Mouse (Mus musculus): ENCODE measurements around the gene Srsf10. TPM values are rescaled to one million over a fixed set of nuclear protein-coding genes. Genes with fewer than 3 reads are reported as not detected.
A peak's percentile ranks its signal among the peaks of the same experiment; 100 is the strongest.

Gene Srsf10
- polyA plus RNA-seq, 1 experiment from 2014 or later, result 233 TPM

GRCm38 (mm10) chr4:135850411-135851095 lies 5.0 kb upstream of the Srsf10 start:
- H3K27me3 ChIP-seq (replicated peaks; ENCODE audit: control insufficient read depth, insufficient read depth, low read length), result no peaks in the 10 kb centered on the region
- H3K9ac ChIP-seq (ENCODE audit: low read depth, low read length), result peak overlapping the region; percentile 46; the same call in 1 of the 2 replicates
- no peak for DNase-seq (ENCODE audit: low spot score)
- WGBS, result 48% methylated on average over 13 of the region's 13 CpGs
- no peak overlapping the region for H3K4me3 ChIP-seq (ENCODE audit: low read depth, low read length)
- H3K4me1 ChIP-seq (replicated peaks; ENCODE audit: control insufficient read depth, insufficient read depth, low read length), result peaks cover 29% of the 10 kb centered on the region
- no peak for ATAC-seq (replicated peaks; ENCODE audit: low FRiP score)
- H3K36me3 ChIP-seq (ENCODE audit: control insufficient read depth, insufficient read depth, low read length), result no peaks in the 10 kb centered on the region
- H3K9me3 ChIP-seq (ENCODE audit: control insufficient read depth, low read length), result no peaks in the 10 kb centered on the region
- H3K27ac ChIP-seq (ENCODE audit: low read depth, low read length), result no peak overlapping the region
- H3K4me2 ChIP-seq, result no peak overlapping the region

DNA sequence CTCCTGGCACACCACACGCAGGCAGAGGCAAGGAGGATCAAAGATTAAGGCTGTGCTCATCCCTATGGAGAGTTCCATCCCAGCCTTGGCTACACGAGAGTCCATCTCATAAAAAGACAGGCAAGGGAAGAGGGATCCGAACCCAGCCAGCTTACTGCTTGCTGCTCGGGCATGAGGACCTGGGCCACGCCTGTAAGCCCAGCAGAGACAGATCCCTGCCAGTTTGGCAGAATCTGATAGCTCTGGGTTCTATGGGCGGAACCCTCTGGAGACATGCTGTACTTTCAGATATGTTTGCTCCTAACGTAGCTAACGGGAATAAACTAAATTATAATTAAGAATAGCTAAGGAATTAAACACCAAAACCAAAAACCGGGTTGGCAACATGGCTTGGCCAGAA lies 3.6 kb upstream of the Srsf10 start:
- Histone ChIP-seq H3K27ac (ENCODE audit: low read depth, low read length) (peak overlapping the region; percentile 71; the same call in 1 of the 2 replicates), H3K36me3 (ENCODE audit: control insufficient read depth, insufficient read depth, low read length) (no peaks in the 10 kb centered on the region), H3K4me3 (ENCODE audit: low read depth, low read length) (no peak overlapping the region), H3K4me2 (peak overlapping the region; percentile 10; the same call in 1 of the 2 replicates), H3K9me3 (ENCODE audit: control insufficient read depth, low read length) (no peaks in the 10 kb centered on the region), H3K4me1 (replicated peaks; ENCODE audit: control insufficient read depth, insufficient read depth, low read length) (peaks cover 29% of the 10 kb centered on the region), H3K9ac (ENCODE audit: low read depth, low read length) (peak overlapping the region; percentile 6; the same call in 1 of the 2 replicates), H3K27me3 (replicated peaks; ENCODE audit: control insufficient read depth, insufficient read depth, low read length) (no peaks in the 10 kb centered on the region)
- peak; percentile 58 for ATAC-seq (replicated peaks; ENCODE audit: low FRiP score)
- no peak for DNase-seq (ENCODE audit: low spot score)
- WGBS, result 70% methylated on average over 9 of the region's 9 CpGs

DNA sequence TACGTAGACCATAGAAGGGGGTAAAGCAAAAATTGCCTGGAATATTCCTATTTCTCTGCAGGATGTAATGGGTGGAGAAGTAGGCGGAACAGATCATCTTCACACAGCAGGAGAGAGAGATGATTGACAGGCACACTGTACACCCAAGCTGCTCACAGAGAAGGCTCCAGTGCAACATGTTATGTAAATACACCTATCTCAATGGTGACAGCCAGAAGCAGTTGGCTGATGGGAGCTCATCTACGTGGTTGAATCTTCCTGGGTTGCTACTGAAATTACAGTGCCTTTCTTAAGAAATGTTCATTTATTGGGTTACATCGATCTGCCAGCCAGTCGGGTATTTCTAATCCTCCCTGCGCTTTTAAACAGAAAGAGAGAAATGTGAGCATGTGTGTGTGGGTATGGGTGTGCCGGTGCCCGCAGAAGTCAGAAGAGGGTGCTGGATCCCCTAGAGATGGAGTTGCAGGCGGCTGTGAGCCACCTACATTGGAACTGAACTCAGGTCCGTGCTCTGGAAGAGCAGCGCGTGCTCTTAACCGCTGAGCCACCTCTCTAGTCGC lies 1.5 kb upstream of the Srsf10 start:
- ATAC-seq (replicated peaks; ENCODE audit: low FRiP score) (no peak), DNase-seq (ENCODE audit: low spot score) (no peak)
- H3K4me1 ChIP-seq (replicated peaks; ENCODE audit: control insufficient read depth, insufficient read depth, low read length), result peaks cover 42% of the 10 kb centered on the region
- H3K27ac ChIP-seq (ENCODE audit: low read depth, low read length), result peak overlapping the region; percentile 97
- no peaks in the 10 kb centered on the region; the same call in 1 of the 2 replicates for H3K36me3 ChIP-seq (ENCODE audit: control insufficient read depth, insufficient read depth, low read length)
- WGBS, result 91% methylated on average over 14 of the region's 14 CpGs
- H3K4me3 ChIP-seq (ENCODE audit: low read depth, low read length), result no peak overlapping the region
- H3K9me3 ChIP-seq (ENCODE audit: control insufficient read depth, low read length), result no peaks in the 10 kb centered on the region
- peak overlapping the region; percentile 98; the same call in 1 of the 2 replicates for H3K4me2 ChIP-seq
- H3K27me3 ChIP-seq (replicated peaks; ENCODE audit: control insufficient read depth, insufficient read depth, low read length), result no peaks in the 10 kb centered on the region
- peak overlapping the region; percentile 98 for H3K9ac ChIP-seq (ENCODE audit: low read depth, low read length)

GRCm38 (mm10) chr4:135854630-135855029 lies 917 bp upstream of the Srsf10 start:
- peak overlapping the region; percentile 98 for H3K9ac ChIP-seq (ENCODE audit: low read depth, low read length)
- WGBS, result 74% methylated on average over 11 of the region's 11 CpGs
- peak overlapping the region; percentile 98 for H3K4me2 ChIP-seq
- no peak for DNase-seq (ENCODE audit: low spot score)
- no peaks in the 10 kb centered on the region for H3K27me3 ChIP-seq (replicated peaks; ENCODE audit: control insufficient read depth, insufficient read depth, low read length)
- ATAC-seq (replicated peaks; ENCODE audit: low FRiP score), result no peak
- no peaks in the 10 kb centered on the region for H3K9me3 ChIP-seq (ENCODE audit: control insufficient read depth, low read length)
- H3K4me1 ChIP-seq (replicated peaks; ENCODE audit: control insufficient read depth, insufficient read depth, low read length), result peaks cover 48% of the 10 kb centered on the region
- H3K36me3 ChIP-seq (ENCODE audit: control insufficient read depth, insufficient read depth, low read length), result peaks cover 3% of the 10 kb centered on the region; the same call in 1 of the 2 replicates
- peak overlapping the region; percentile 97 for H3K27ac ChIP-seq (ENCODE audit: low read depth, low read length)
- H3K4me3 ChIP-seq (ENCODE audit: low read depth, low read length), result peak overlapping the region; percentile 99

DNA sequence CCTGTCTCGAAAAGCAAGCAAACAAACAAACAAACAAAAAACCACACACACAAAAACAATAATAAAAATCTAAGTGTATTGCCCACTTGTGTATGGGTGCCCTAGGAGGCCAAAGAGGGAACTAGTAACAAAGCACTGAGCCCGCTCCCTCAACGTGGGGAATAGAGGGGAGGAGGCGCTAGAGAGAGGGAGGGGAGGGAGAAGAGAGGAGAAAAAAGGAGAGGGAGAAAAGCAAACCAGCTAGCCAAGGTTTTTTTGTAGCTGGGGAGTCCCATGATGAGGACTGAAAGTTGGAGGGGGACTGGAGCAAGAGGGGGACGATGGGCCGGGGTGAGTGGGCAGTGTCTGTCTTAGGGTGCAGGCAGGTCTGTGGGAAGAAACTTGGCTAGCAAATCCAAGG lies 467 bp upstream of the Srsf10 start:
- H3K9ac ChIP-seq (ENCODE audit: low read depth, low read length), result peak overlapping the region; percentile 98
- no peak for DNase-seq (ENCODE audit: low spot score)
- peak overlapping the region; percentile 97 for H3K27ac ChIP-seq (ENCODE audit: low read depth, low read length)
- ATAC-seq (replicated peaks; ENCODE audit: low FRiP score), result peak; percentile 3; the same call in 1 of the 2 replicates
- no peaks in the 10 kb centered on the region for H3K27me3 ChIP-seq (replicated peaks; ENCODE audit: control insufficient read depth, insufficient read depth, low read length)
- peaks cover 52% of the 10 kb centered on the region for H3K4me1 ChIP-seq (replicated peaks; ENCODE audit: control insufficient read depth, insufficient read depth, low read length)
- peak overlapping the region; percentile 98 for H3K4me2 ChIP-seq
- H3K4me3 ChIP-seq (ENCODE audit: low read depth, low read length), result peak overlapping the region; percentile 99
- H3K36me3 ChIP-seq (ENCODE audit: control insufficient read depth, insufficient read depth, low read length), result peaks cover 3% of the 10 kb centered on the region; the same call in 1 of the 2 replicates
- 9% methylated on average over 6 of the region's 6 CpGs for whole genome bisulfite sequencing
- no peaks in the 10 kb centered on the region for H3K9me3 ChIP-seq (ENCODE audit: control insufficient read depth, low read length)

- H3K36me3 ChIP-seq (ENCODE audit: control insufficient read depth, insufficient read depth, low read length), result peaks cover 3% of the 10 kb centered on the region; the same call in 1 of the 2 replicates
- H3K4me3 ChIP-seq (ENCODE audit: low read depth, low read length), result peak overlapping the region; percentile 99
- H3K4me2 ChIP-seq, result peak overlapping the region; percentile 92
- DNase-seq (ENCODE audit: low spot score) (peak; percentile 82), ATAC-seq (replicated peaks; ENCODE audit: low FRiP score) (peak; percentile 70)
- under 1% methylated on average over 87 of the region's 91 CpGs for WGBS
- H3K9ac ChIP-seq (ENCODE audit: low read depth, low read length), result peak overlapping the region; percentile 95
- H3K9me3 ChIP-seq (ENCODE audit: control insufficient read depth, low read length), result no peaks in the 10 kb centered on the region
- peak overlapping the region; percentile 97 for H3K27ac ChIP-seq (ENCODE audit: low read depth, low read length)
- peaks cover 48% of the 10 kb centered on the region for H3K4me1 ChIP-seq (replicated peaks; ENCODE audit: control insufficient read depth, insufficient read depth, low read length)
- no peaks in the 10 kb centered on the region for H3K27me3 ChIP-seq (replicated peaks; ENCODE audit: control insufficient read depth, insufficient read depth, low read length)
These were observed 910 bp downstream of the Srsf10 start for GRCm38 (mm10) chr4:135856223-135857091.

DNA sequence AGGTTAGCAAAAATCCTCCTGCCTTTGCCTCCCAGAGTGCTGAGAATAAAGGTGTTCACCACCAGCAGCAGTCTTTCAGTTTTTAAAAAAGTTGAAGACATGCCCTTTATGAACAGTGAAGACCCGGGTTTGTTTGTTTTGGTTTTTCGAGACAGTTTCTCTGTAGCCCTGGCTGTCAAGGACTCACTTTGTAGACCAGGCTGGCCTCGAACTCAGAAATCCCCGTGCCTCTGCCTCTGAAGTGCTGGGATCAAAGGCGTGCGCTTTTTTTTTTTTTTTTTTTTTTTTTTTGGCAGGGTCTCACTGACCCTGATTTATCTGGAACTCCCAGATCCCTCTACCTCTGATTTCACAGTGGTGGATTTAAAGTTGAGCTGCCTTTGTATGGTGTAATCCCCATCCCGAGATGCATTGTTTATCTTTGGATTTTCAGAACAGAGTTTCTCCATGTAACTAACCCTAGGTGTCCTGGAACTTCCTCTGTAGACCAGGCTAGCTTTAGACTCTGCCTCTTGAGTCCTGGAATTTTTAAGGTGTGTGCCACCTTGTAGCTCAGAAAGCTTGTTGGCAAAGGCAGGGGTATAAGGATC lies 2.1 kb downstream of the Srsf10 start:
- WGBS, result 11% methylated on average over 7 of the region's 7 CpGs
- DNase-seq (ENCODE audit: low spot score), result no peak
- Histone ChIP-seq H3K4me3 (ENCODE audit: low read depth, low read length) (peak overlapping the region; percentile 99), H3K9me3 (ENCODE audit: control insufficient read depth, low read length) (no peaks in the 10 kb centered on the region), H3K27ac (ENCODE audit: low read depth, low read length) (no peak overlapping the region; the same call in 1 of the 2 replicates), H3K4me1 (replicated peaks; ENCODE audit: control insufficient read depth, insufficient read depth, low read length) (peaks cover 44% of the 10 kb centered on the region), H3K9ac (ENCODE audit: low read depth, low read length) (peak overlapping the region; percentile 95), H3K36me3 (ENCODE audit: control insufficient read depth, insufficient read depth, low read length) (peaks cover 3% of the 10 kb centered on the region; the same call in 1 of the 2 replicates), H3K27me3 (replicated peaks; ENCODE audit: control insufficient read depth, insufficient read depth, low read length) (no peaks in the 10 kb centered on the region), H3K4me2 (peak overlapping the region; percentile 92)
- no peak for ATAC-seq (replicated peaks; ENCODE audit: low FRiP score)

DNA sequence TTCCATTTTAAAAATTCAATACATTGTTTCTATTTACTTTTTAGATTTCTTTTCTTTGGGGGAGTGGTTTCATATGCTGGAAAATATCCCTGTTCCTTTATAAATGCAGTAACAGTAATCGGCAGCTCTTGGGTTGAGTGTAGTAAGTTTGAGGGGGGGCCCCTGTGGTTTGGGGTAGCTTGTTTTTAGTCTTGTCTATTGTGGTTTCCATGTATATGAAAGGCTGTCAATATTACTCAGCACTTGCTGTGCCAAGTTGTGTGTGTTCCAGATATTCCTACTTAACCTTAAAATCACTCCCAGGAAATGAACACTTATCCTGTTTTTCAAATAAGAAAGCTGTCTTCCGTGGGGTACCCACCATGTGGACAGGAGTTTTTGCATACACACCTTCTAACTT lies 13.4 kb downstream of the Srsf10 start:
- Histone ChIP-seq H3K4me1 (replicated peaks; ENCODE audit: control insufficient read depth, insufficient read depth, low read length) (peaks cover 18% of the 10 kb centered on the region), H3K36me3 (ENCODE audit: control insufficient read depth, insufficient read depth, low read length) (peaks cover 13% of the 10 kb centered on the region), H3K4me2 (no peak overlapping the region), H3K9me3 (ENCODE audit: control insufficient read depth, low read length) (no peaks in the 10 kb centered on the region), H3K9ac (ENCODE audit: low read depth, low read length) (no peak overlapping the region), H3K27ac (ENCODE audit: low read depth, low read length) (peak overlapping the region; percentile 67), H3K27me3 (replicated peaks; ENCODE audit: control insufficient read depth, insufficient read depth, low read length) (no peaks in the 10 kb centered on the region), H3K4me3 (ENCODE audit: low read depth, low read length) (no peak overlapping the region)
- DNase-seq (ENCODE audit: low spot score), result no peak
- WGBS, result 69% methylated on average over 2 of the region's 2 CpGs
- no peak for ATAC-seq (replicated peaks; ENCODE audit: low FRiP score)
